Mouse (Mus musculus): ENCODE data around the gene Mmrn2. TPM values are rescaled to one million over a fixed set of nuclear protein-coding genes. Genes with fewer than 3 reads are reported as not detected.

The Mmrn2 gene
- polyA plus RNA-seq, 1 experiment from 2014 or later = 28.8 TPM

GRCm38 (mm10) chr14:34442531-34442930 is 67.3 kb downstream of the Mmrn2 start:
- H3K36me3 ChIP-seq (ENCODE audit: control insufficient read depth, insufficient read depth, low read length) = peaks cover 65% of the 10 kb centered on the region

GRCm38 (mm10) chr14:34444368-34444767 is 69.1 kb downstream of the Mmrn2 start:
- no peak overlapping the region for H3K9ac ChIP-seq (ENCODE audit: low read length)
- WGBS = 70% methylated on average over 5 of the region's 5 CpGs
- H3K4me3 ChIP-seq (ENCODE audit: control insufficient read depth in 1 of 2, insufficient read depth in 1 of 2, low read depth in 1 of 2, low read length in 2 of 2) = no peak overlapping the region
- no peak overlapping the region for H3K4me2 ChIP-seq (ENCODE audit: low read length)
- H3K27ac ChIP-seq (replicated peaks in 1 of 2; ENCODE audit: control insufficient read depth in 1 of 2, insufficient read depth in 1 of 2, low read depth in 2 of 2, low read length in 2 of 2) = no peak overlapping the region
- H3K36me3 ChIP-seq (ENCODE audit: control insufficient read depth, insufficient read depth, low read length) = peaks cover 60% of the 10 kb centered on the region
- no peaks in the 10 kb centered on the region for H3K27me3 ChIP-seq (ENCODE audit: control insufficient read depth, insufficient read depth, low read length)
- peaks cover 5 to 20% of the 10 kb centered on the region in 2 experiments for H3K4me1 ChIP-seq (ENCODE audit: control insufficient read depth in 2 of 2, insufficient read depth in 2 of 2, low read length in 2 of 2)
- no peaks in the 10 kb centered on the region for H3K9me3 ChIP-seq (ENCODE audit: control insufficient read depth, low read length)
- no peak for ATAC-seq (ENCODE audit: insufficient number of reproducible peaks, insufficient read depth, low FRiP score, low read depth)

More at GRCm38 (mm10) chr14:34442531-34442930, 67.3 kb downstream of the Mmrn2 start:
- no peak for ATAC-seq (ENCODE audit: insufficient number of reproducible peaks, insufficient read depth, low FRiP score, low read depth)
- Histone ChIP-seq H3K4me1 (ENCODE audit: control insufficient read depth in 2 of 2, insufficient read depth in 2 of 2, low read length in 2 of 2) (peaks cover 5 to 20% of the 10 kb centered on the region in 2 experiments), H3K4me2 (ENCODE audit: low read length) (no peak overlapping the region), H3K4me3 (ENCODE audit: control insufficient read depth in 1 of 2, insufficient read depth in 1 of 2, low read depth in 1 of 2, low read length in 2 of 2) (no peak overlapping the region), H3K9ac (ENCODE audit: low read length) (no peak overlapping the region), H3K27ac (replicated peaks in 1 of 2; ENCODE audit: control insufficient read depth in 1 of 2, insufficient read depth in 1 of 2, low read depth in 2 of 2, low read length in 2 of 2) (no peak overlapping the region), H3K27me3 (ENCODE audit: control insufficient read depth, insufficient read depth, low read length) (no peaks in the 10 kb centered on the region), H3K9me3 (ENCODE audit: control insufficient read depth, low read length) (no peaks in the 10 kb centered on the region)
- WGBS = 66% methylated on average over 4 of the region's 4 CpGs

GRCm38 (mm10) chr14:34444924-34445323 is 69.7 kb downstream of the Mmrn2 start:
- Histone ChIP-seq H3K4me2 (ENCODE audit: low read length) (no peak overlapping the region), H3K9ac (ENCODE audit: low read length) (no peak overlapping the region), H3K27ac (replicated peaks in 1 of 2; ENCODE audit: control insufficient read depth in 1 of 2, insufficient read depth in 1 of 2, low read depth in 2 of 2, low read length in 2 of 2) (no peak overlapping the region), H3K27me3 (ENCODE audit: control insufficient read depth, insufficient read depth, low read length) (no peaks in the 10 kb centered on the region), H3K4me1 (ENCODE audit: control insufficient read depth in 2 of 2, insufficient read depth in 2 of 2, low read length in 2 of 2) (peaks cover 5 to 21% of the 10 kb centered on the region in 2 experiments), H3K36me3 (ENCODE audit: control insufficient read depth, insufficient read depth, low read length) (peaks cover 55% of the 10 kb centered on the region), H3K9me3 (ENCODE audit: control insufficient read depth, low read length) (no peaks in the 10 kb centered on the region), H3K4me3 (ENCODE audit: control insufficient read depth in 1 of 2, insufficient read depth in 1 of 2, low read depth in 1 of 2, low read length in 2 of 2) (no peak overlapping the region)
- no peak for ATAC-seq (ENCODE audit: insufficient number of reproducible peaks, insufficient read depth, low FRiP score, low read depth)

GRCm38 (mm10) chr14:34445348-34445747 is 70.1 kb downstream of the Mmrn2 start:
- no peak for ATAC-seq (ENCODE audit: insufficient number of reproducible peaks, insufficient read depth, low FRiP score, low read depth)
- Histone ChIP-seq H3K4me2 (ENCODE audit: low read length) (no peak overlapping the region), H3K9me3 (ENCODE audit: control insufficient read depth, low read length) (no peaks in the 10 kb centered on the region), H3K27ac (replicated peaks in 1 of 2; ENCODE audit: control insufficient read depth in 1 of 2, insufficient read depth in 1 of 2, low read depth in 2 of 2, low read length in 2 of 2) (no peak overlapping the region), H3K27me3 (ENCODE audit: control insufficient read depth, insufficient read depth, low read length) (no peaks in the 10 kb centered on the region), H3K4me3 (ENCODE audit: control insufficient read depth in 1 of 2, insufficient read depth in 1 of 2, low read depth in 1 of 2, low read length in 2 of 2) (no peak overlapping the region), H3K36me3 (ENCODE audit: control insufficient read depth, insufficient read depth, low read length) (peaks cover 51% of the 10 kb centered on the region), H3K9ac (ENCODE audit: low read length) (no peak overlapping the region), H3K4me1 (ENCODE audit: control insufficient read depth in 2 of 2, insufficient read depth in 2 of 2, low read length in 2 of 2) (peaks cover 3 to 21% of the 10 kb centered on the region in 2 experiments)
- 93% methylated on average over 3 of the region's 3 CpGs for WGBS

GRCm38 (mm10) chr14:34446624-34447023 is 71.4 kb downstream of the Mmrn2 start:
- Histone ChIP-seq H3K27ac (replicated peaks in 1 of 2; ENCODE audit: control insufficient read depth in 1 of 2, insufficient read depth in 1 of 2, low read depth in 2 of 2, low read length in 2 of 2) (no peak overlapping the region), H3K36me3 (ENCODE audit: control insufficient read depth, insufficient read depth, low read length) (peaks cover 39% of the 10 kb centered on the region), H3K4me3 (ENCODE audit: control insufficient read depth in 1 of 2, insufficient read depth in 1 of 2, low read depth in 1 of 2, low read length in 2 of 2) (no peak overlapping the region), H3K9me3 (ENCODE audit: control insufficient read depth, low read length) (no peaks in the 10 kb centered on the region), H3K9ac (ENCODE audit: low read length) (no peak overlapping the region), H3K4me1 (ENCODE audit: control insufficient read depth in 2 of 2, insufficient read depth in 2 of 2, low read length in 2 of 2) (peaks cover 3 to 15% of the 10 kb centered on the region in 2 experiments; a peak in 3 of 4 replicates), H3K27me3 (ENCODE audit: control insufficient read depth, insufficient read depth, low read length) (no peaks in the 10 kb centered on the region), H3K4me2 (ENCODE audit: low read length) (no peak overlapping the region)
- no peak for ATAC-seq (ENCODE audit: insufficient number of reproducible peaks, insufficient read depth, low FRiP score, low read depth)
- 95% methylated on average over 6 of the region's 6 CpGs for WGBS

GRCm38 (mm10) chr14:34447659-34448058 is 72.4 kb downstream of the Mmrn2 start:
- H3K4me2 ChIP-seq (ENCODE audit: low read length) = no peak overlapping the region
- H3K36me3 ChIP-seq (ENCODE audit: control insufficient read depth, insufficient read depth, low read length) = peaks cover 35% of the 10 kb centered on the region
- peaks cover 3 to 15% of the 10 kb centered on the region in 2 experiments; a peak in 3 of 4 replicates for H3K4me1 ChIP-seq (ENCODE audit: control insufficient read depth in 2 of 2, insufficient read depth in 2 of 2, low read length in 2 of 2)
- H3K27ac ChIP-seq (replicated peaks in 1 of 2; ENCODE audit: control insufficient read depth in 1 of 2, insufficient read depth in 1 of 2, low read depth in 2 of 2, low read length in 2 of 2) = no peak overlapping the region
- no peak overlapping the region for H3K9ac ChIP-seq (ENCODE audit: low read length)
- H3K4me3 ChIP-seq (ENCODE audit: control insufficient read depth in 1 of 2, insufficient read depth in 1 of 2, low read depth in 1 of 2, low read length in 2 of 2) = no peak overlapping the region
- ATAC-seq (ENCODE audit: insufficient number of reproducible peaks, insufficient read depth, low FRiP score, low read depth) = no peak
- WGBS = 80% methylated on average over 4 of the region's 4 CpGs
- no peaks in the 10 kb centered on the region for H3K27me3 ChIP-seq (ENCODE audit: control insufficient read depth, insufficient read depth, low read length)
- no peaks in the 10 kb centered on the region for H3K9me3 ChIP-seq (ENCODE audit: control insufficient read depth, low read length)

GRCm38 (mm10) chr14:34448398-34448797 is 73.1 kb downstream of the Mmrn2 start:
- Histone ChIP-seq H3K36me3 (ENCODE audit: control insufficient read depth, insufficient read depth, low read length) (peaks cover 28% of the 10 kb centered on the region), H3K4me1 (ENCODE audit: control insufficient read depth in 2 of 2, insufficient read depth in 2 of 2, low read length in 2 of 2) (peaks cover 3 to 15% of the 10 kb centered on the region in 2 experiments; a peak in 2 of 4 replicates)

GRCm38 (mm10) chr14:34449807-34450206 is 74.5 kb downstream of the Mmrn2 start:
- Histone ChIP-seq H3K4me1 (ENCODE audit: control insufficient read depth in 2 of 2, insufficient read depth in 2 of 2, low read length in 2 of 2) (peaks cover 2 to 23% of the 10 kb centered on the region in 2 experiments; a peak in 3 of 4 replicates), H3K27me3 (ENCODE audit: control insufficient read depth, insufficient read depth, low read length) (no peaks in the 10 kb centered on the region), H3K27ac (replicated peaks in 1 of 2; ENCODE audit: control insufficient read depth in 1 of 2, insufficient read depth in 1 of 2, low read depth in 2 of 2, low read length in 2 of 2) (peak overlapping the region in 1 of 2 experiments; percentile 41; a peak in 1 of 4 replicates), H3K9ac (ENCODE audit: low read length) (no peak overlapping the region), H3K4me3 (ENCODE audit: control insufficient read depth in 1 of 2, insufficient read depth in 1 of 2, low read depth in 1 of 2, low read length in 2 of 2) (no peak overlapping the region), H3K36me3 (ENCODE audit: control insufficient read depth, insufficient read depth, low read length) (peaks cover 20% of the 10 kb centered on the region), H3K4me2 (ENCODE audit: low read length) (no peak overlapping the region), H3K9me3 (ENCODE audit: control insufficient read depth, low read length) (no peaks in the 10 kb centered on the region)
- ATAC-seq (ENCODE audit: insufficient number of reproducible peaks, insufficient read depth, low FRiP score, low read depth) = no peak
- WGBS = 58% methylated on average over 9 of the region's 9 CpGs

More at GRCm38 (mm10) chr14:34448398-34448797, 73.1 kb downstream of the Mmrn2 start:
- Histone ChIP-seq H3K4me3 (ENCODE audit: control insufficient read depth in 1 of 2, insufficient read depth in 1 of 2, low read depth in 1 of 2, low read length in 2 of 2) (no peak overlapping the region), H3K27ac (replicated peaks in 1 of 2; ENCODE audit: control insufficient read depth in 1 of 2, insufficient read depth in 1 of 2, low read depth in 2 of 2, low read length in 2 of 2) (no peak overlapping the region), H3K27me3 (ENCODE audit: control insufficient read depth, insufficient read depth, low read length) (no peaks in the 10 kb centered on the region), H3K9ac (ENCODE audit: low read length) (no peak overlapping the region), H3K4me2 (ENCODE audit: low read length) (no peak overlapping the region), H3K9me3 (ENCODE audit: control insufficient read depth, low read length) (no peaks in the 10 kb centered on the region)
- no peak for ATAC-seq (ENCODE audit: insufficient number of reproducible peaks, insufficient read depth, low FRiP score, low read depth)

All from heart, embryonic 14.5 days (tissue).